Mouse (Mus musculus): Measurements from ENCODE around the gene Nlrp6.
"Not testable (repeated sequence)": the region's sequence is repeated elsewhere in the genome, so short reads cannot be mapped to it uniquely, and the experiment has no call there.

Nlrp6 gene

DNA sequence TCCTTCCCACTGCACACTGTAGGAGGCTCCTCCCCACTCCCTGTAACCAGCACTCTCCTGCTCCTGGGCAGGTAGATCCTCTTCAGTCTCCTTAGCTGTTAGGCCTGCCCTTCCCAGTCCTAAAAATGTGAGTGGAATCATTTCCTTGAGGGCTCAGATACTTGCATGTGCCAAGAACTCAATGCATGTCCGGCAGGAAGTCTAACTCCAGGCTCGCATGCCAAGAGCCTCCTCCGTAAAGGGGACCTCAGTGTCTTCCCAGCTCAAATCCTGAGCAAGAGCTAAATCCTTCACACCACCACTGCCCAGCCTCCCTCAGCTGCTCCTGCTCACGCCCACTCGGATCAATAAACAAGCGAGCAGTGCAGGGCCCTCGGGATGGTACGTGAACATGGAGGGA is 30.3 kb downstream of the Nlrp6 start:
- peak; percentile 66 to 69 for DNase-seq

DNA sequence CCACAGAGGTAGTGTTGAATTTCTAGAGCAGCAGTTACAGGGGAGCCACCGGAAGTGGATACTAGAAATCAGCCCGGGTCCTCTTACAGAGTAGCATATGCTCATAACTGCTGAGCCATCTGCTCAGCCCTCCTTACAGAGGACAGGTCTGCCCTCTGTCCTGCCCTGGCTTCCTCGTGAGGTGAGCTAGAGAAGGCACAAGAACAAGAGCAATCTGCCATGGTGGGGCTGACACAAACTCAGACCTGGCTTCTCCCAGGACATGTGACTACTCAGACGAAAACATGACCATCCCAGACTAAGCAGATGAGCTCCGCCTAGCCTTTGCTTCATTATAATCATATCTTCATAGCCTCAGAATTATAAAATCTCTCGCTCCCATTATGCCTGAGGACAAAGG is 31.1 kb downstream of the Nlrp6 start:
- DNase-seq: no peak

DNA sequence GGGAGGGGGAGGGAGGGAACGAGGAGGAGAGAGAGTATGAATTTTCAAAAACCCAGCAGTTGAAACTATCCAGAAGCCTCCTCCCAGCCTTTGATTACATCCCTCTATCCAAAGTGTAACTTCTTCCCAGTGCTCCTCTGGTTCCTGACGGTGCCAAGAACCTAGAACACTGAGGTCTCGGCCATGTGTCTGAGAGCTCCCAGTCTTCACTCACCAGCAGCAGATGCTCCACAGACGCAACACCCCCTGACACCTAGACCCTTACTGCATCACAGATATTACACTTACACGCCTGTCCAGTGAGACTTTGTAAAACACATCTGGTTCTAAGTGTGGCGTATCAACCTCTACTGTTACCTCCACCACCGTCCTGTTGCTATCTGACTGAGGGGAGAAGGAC is 31.7 kb downstream of the Nlrp6 start:
- no peak for DNase-seq

DNA sequence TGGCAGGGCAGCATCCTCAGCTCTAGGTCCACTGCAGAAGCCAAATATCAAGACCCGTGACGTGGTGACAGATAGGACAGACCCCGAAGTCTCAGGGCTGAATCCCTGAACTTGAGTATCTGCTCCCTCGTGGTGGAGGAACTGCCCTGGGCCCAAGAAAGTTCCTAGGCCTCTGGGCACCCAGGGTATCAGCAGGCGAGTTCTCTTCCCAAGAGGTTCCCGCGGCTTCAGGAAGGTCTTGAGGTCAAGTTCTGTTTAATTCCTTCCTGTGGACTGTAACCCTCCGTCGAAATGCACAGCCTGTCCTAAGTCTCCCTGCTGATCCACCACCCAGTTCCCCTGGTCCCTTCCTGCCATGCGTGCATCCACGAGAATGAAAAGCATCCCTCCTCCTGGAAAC is 32.4 kb downstream of the Nlrp6 start:
- no peak for DNase-seq

DNA sequence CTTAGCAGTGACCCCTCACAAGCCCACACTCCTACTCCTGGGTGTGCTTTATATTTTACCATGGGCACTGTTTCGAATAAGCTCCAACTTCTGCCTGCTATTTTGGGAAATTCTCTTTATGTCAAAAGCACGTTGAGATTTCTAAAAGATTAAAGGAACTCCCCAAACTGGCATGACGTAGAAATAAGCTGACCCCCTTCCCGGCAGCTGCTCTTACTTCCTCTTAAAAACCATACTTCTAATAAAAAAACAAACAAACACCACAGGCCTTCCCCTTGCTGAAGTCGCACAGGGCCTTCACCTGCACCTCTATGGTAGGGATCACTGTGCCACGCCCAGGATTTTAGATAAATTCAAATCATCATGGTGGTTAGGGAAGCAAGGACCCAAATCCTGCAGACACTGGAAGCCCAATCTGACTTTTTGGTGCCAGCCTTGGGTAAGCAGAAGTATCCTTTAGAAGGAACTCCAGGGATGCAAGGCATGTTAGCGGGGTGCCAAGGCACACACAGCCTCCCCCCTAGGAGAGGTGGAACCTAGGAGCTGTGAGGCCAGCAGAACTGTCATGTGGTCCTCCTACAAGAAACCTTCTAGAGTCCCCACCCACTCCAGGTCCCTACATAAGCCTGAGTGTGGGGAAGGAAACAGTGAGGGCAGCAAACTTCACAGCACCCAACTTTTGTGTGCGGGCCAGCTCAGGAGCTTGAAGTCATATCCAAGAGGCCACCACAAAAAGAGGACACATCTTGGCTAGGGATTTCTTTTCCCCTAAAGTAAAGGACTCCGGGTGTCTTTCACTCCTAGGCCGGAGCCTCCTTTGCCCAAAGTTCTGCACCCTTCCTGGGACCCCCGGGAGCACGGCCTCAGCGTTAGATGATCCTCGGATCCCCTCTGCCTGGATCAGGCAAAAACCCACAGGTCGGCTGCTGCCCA is 33.4 kb downstream of the Nlrp6 start:
- DNase-seq: no peak

DNA sequence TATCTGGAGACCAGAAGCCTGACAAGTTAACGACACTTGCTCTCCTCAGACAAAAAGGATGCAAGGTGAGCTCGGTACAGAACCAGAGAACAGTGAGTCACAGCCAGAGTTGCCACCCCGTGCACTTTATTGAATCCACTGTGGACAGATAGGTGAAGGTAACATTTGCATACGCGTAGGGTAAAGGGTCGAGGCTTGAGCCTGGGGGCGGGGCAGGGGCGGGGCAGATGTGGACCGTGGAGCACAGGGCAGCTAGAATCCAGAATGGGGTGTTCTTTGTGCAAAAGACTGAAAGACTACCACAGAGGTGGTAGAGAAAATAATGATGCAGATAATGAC is 34.0 kb downstream of the Nlrp6 start:
- DNase-seq: peak in 1 of 2 experiments; percentile 52

DNA sequence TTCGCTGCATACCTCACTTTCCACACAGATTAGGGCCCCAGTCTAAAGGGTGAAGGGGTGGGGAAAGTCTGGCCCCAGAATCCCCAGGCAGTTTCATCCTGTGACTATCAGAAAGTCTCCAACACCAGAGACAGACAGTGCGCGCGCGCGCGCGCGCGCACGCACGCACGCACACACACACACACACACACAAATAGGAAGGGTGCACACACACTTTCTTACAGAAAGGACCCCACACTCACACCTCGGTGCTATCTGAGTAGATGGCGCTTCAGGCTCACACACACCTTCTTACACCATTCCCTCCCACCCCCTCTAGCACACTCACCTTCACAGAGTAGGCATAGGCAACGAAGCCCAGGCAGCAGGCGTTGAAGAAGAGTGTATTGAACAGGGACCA is 34.6 kb downstream of the Nlrp6 start:
- no peak for DNase-seq

DNA sequence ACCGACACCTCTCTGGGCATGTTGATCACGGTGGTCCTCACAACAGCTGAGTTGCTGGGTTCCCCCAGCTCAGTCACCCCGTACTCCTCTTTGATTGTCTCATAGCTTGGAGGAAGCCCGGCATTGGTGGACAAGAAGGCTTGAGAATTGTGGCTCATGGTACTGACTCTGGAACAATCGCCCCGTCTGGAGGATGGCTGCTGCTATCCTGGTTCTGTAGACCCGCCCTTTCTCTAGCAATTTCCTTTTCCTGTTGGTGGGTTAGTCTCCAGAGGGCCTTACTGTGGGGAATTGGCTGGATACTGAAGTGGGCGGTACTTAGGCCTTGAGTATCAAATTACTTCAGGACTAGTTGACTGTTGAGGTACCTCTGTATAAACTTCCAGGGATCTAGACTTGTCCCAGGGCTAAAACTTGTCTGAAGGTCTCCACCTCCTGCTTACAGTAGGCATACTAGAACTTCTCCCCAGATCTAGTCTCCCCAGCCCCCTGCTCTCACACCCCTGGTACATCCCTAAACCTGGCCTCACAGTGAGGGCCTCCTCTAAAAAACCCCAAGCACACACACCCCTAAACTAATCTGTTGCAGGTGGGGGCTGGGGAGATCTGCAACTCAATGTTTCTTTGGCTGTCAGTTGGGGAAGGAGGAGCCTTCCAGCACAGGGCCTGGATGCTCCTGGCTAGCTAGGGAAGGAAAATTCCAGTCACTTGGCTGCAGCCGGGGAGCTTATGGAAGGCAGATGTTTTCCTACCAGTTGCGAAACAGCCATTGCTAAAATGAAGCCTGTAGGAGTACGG is 35.3 kb downstream of the Nlrp6 start, which contains the start of the genes Gm45717 and Ifitm2:
Gene Gm45717, minus strand, starts transcription at position 180 of the 798 bp plus-strand sequence.
Gene Ifitm2, minus strand, starts transcription at position 230 of the 798 bp plus-strand sequence.
- peak; percentile 89 to 94 for DNase-seq

DNA sequence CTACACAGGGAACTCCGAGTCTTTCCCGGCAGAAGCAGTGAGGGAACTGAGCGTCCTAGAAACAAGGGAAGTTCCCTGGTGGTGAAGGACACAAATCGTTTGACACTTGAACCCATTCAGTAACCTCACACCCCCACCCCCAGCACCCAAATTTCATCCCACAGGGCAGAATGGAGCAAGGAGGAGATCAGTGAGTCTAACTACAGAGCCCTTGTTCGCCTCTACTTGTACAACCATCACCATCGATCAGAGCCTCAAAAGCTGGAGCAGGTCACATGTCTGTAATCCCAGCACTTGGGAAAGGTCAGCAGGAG is 35.8 kb downstream of the Nlrp6 start:
- no peak for DNase-seq

DNA sequence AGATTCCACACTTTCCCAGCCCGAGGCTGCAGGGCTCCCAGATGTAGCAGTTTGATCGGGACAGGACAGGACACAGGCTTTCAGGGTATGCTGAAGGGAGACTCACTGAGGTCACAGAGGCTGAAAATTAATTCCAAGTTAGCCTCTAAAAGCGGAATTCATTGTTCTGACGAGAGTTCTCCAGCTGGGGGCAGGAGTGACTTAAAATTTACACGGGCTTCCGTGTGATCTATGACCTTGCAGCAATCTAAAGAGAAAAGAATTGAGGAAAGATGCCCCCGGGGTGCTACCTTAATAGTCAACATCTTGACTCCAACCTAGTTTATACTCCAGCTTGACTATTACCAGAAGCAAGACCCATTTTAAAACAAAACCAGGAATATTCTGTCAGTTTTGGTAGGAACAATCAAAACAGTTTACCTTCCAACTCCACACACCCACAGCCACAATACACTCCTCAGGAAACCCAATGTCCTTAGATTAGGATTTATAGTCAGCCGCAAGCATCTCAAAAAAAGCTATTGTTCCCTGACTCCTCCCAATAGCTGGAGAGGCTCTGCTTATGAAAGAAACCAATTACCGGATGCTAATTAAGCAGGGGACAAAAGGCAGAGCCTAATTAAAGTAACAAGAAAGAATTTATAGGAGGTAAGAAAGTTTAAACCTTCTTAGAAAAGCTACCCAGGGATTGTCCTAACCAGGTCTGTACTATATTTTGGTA is 38.6 kb downstream of the Nlrp6 start:
- DNase-seq: peak; percentile 67 to 82

DNA sequence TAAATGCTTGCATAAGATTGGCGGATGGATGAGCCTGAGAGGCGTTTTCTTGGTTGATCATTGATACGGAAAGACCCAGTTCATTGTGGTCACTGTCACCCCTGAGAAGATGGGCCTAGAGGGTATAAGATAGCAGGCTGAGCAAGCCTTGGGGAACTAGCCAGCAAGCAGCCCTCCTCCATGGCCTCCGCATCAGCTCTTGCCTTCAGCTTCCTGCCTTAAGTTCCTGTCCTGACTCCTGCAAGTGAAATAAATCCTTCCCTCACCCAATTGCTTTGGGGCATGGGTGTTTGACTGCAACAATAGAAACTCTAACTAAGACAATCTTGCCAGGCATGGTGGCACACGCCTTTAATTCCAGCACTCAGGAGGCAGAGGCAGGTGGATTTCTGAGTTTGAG is 39.3 kb downstream of the Nlrp6 start:
- DNase-seq: no peak

DNA sequence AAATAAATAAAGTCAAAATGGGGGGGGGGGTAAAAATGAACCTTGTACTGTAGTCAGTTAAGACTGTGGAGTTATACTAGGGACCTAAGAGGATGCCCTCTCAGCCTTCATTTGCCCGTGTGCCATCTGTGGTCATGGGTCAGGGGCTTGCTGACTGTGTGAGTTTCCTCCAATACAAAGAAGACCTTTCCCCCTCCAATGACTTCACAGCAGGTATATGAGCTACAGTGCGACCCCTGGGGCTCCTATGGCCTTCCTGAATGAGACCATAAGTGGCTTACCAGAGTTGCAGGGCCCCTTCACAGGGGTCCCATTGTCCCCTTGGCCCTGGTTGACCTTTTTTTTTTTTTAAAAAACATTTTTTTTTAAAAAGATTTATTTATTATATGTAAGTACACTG is 40.7 kb downstream of the Nlrp6 start:
- no peak for DNase-seq

DNA sequence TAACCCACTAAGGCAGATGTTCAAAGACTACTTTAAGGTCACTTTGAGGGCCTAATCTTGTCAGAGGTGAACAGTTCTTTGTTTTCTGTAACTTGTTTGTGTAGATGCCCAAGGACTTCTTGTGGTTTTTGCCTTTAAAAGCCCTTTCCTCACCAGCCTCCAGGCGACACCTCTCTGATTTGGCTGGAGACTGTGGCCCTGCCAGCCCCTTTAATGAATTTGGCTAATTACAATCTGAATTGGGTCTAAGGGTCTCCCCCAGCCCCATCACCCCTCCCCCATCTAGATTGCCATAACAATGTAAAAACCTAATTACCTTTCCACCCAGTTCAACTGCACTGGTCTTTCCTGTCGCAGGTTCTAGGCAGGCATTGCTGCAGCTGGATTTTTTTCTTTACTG is 42.0 kb downstream of the Nlrp6 start:
- no peak for DNase-seq

DNA sequence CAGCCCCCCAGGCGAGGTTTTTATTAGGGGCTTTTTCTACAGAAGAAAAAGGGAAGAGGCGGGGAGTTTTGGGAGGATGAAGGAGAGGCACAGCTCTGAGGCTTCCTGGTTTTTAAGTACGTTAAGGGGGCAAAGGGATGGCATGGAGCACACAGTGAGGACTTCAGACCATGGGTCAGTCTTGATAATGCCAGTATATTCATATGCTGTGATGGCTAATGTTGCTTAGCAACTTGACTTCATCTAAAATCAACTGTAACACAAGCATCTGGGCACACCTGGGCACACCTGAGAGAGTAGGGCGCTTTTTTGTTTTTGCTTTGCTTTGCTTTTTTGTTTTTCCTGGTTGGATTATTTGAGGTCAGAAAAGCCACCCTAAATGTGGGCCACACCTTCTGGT is 46.2 kb downstream of the Nlrp6 start, which contains the start of gene Ifitm1:
Gene Ifitm1, plus strand, starts transcription at position 301 of the 400 bp plus-strand sequence.
- DNase-seq: no peak

DNA sequence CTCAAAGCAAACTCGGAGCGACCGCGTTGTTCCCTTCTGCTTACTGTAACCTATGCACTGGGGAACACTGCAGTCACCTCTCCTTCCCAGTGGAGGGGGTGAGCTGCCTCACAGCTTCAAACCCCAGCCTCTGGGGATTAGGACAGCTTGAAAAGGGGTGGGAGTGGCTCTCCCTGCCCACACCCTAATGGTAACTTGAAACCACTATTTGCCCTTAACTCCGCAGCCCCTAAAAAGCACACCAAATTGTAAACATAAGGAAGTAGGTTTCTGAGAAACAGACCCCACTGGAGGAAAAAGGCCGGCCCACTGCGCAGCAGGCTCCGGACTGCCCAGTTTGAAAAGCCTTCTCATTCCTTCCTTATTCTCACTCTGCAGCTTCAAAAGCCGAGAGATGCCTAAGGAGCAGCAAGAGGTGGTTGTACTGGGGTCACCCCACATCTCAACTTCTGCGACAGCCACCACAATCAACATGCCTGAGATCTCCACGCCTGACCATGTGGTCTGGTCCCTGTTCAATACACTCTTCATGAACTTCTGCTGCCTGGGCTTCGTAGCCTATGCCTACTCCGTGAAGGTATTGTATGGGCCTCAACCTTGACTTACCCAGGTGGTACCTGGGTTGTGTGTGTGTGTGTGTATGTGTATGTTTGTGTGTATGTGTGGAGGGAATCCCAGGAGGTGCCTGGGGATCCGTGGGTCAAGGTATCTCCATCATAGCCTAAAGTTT is 47.3 kb downstream of the Nlrp6 start:
- no peak for DNase-seq

DNA sequence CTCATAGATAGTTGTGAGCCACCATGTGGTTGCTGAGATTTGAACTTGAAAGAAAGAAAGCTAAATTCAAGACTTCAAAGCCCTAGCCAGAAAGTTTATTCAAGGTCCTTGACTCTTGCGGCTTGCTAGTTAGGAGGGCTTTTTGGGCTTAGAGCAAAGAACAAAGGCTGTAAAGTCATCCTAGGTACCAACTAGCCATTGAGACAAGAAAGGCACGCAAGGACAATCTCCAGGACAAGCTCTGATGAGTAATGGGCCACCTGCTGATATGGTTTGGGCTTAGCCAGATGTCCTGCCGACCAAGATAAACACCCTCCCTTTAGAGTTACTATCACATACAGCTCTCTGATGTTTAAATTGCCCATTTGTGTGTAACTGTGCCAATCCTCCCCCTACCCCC is 48.0 kb downstream of the Nlrp6 start:
- not testable (repeated sequence) for DNase-seq

DNA sequence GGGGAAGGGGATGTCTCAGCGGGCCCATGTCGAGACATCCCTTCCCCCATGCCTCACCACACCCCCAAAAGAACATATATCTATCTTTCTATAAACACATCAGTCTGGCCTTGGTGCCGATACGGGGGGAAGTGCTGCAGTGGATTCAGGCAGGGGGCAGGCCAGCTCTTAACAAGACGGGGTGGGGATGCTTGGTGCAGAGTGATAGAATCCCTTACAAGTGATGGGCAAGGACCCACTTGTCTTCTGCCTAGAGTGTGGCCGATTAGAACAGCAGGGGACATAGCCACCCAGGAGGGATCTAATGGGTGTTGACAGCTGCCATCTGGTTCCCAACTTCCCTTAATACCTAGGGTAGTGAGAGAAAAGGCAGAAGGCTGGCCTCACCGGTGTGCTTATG is 50.2 kb downstream of the Nlrp6 start:
- no peak for DNase-seq

DNA sequence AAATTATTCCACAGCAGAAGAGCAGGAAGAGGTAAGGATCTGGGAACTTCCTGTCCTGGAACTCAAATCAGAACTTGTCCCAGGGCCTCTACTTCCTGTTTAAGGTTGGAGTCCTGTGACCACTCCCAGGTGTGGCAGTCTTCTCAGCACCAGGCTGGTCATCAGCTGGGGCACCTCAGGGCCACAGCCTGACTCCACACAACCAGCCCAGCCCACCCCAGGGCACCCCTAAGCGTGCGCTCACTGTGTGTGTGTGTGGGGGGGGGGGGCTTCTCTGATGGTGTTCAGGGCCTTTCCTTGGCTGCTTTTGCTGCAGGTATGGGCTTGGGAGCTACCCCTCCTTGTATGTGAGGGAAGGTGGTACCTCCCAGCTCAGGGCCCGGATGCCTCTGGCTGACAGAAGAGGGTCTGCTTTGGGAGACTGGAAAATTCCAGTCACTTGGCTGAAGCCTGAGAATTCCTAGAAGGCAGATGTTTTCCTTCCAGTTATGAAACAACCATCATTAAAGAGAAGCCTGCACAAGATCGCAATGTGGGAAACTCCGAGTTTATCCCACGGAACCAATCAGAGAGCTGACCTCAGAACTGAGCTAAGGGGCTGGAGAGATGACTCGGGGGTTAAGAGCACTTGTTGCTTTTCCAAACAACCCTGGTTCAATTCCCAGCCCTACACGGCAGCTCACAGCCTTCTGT is 50.9 kb downstream of the Nlrp6 start:
- peak in 1 of 2 experiments; percentile 53 for DNase-seq

DNA sequence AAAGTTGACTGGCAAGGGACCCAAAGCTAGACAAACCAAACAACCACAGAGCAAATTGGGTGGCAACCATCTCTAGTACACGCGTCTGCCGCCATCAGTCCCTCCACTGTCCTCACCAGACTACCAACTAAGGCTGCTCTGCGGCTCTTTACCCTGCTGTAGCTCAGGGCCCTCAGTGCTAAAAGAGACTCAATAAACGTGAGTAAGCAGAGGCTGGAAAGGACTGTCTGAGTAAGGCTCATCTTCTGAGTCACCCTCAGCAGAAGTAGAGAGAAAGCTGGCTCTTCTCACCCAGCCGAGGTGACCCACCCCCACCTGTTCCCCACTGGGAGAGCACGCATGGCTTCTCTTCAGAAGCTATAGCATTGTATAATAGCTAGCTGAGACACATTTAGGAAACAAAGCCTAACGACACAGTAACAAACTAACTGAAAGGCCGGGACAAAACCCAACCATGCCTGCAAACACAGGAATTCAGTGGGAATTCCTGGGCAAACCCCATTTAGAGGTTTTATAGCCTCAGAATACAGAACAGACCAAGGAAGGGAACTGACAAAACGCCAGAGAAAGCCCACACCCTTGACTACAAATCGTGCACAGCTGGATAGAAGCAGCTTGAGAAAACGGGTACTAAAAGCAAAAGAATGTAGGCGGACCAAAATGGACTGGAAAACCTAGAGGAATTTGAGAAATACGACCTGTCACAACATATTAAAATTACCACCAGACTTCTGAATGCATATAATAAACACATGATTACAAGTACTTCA is 52.9 kb downstream of the Nlrp6 start:
- no peak for DNase-seq

DNA sequence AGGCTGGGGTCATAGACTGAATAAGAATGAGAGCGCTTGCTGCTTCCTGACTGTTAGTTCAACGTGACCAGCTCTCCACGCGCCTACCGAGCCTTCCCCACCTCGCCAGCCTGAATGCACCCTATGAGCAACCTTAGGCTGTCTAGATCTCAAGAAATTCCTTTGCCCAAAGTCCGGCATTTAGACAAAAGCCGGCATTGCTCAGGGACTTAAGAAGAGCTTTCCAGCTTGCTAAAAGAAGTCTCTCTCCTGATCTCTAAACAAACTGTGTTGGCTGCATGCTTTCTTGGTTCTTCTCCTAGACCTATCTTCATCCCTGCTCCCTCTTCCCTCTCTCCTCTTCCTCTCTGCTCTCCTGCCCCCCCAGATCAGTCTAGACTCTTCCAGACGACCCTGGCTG is 54.2 kb downstream of the Nlrp6 start:
- DNase-seq: no peak

DNA sequence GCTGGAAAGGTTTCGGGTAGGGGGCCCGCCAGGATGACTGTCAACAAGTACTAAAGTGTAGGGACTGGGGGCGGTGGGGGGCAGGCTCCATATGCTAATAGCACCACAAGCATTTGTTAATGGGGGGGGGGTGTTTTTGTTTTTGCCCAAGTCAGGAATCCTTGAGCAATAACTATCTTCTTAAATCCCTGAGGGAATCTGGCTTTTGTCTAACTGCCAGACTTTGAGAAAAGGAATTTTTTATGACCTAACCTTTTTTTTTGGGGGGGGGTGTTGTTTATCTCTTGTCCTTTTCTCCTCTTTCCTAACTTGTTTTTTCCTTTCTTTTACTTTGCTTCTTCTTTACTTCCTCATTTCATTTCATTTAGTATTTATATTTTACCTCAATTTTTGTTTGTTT is 54.8 kb downstream of the Nlrp6 start:
- DNase-seq: no peak

Measured in kidney, postnatal 36 days (tissue).